Mouse (Mus musculus): ENCODE data around the gene Tmem63c. TPM values are rescaled to one million over a fixed set of nuclear protein-coding genes. Genes with fewer than 3 reads are reported as not detected.
A peak's percentile ranks its signal among the peaks of the same experiment; 100 is the strongest.

The Tmem63c gene
- polyA plus RNA-seq, 1 experiment, result not detected

GRCm38 (mm10) chr12:86999283-86999820, 21.8 kb upstream of the Tmem63c start:
- Histone ChIP-seq H3K4me1 (ENCODE audit: control insufficient read depth, insufficient read depth, low read length) (no peaks in the 10 kb centered on the region), H3K4me3 (ENCODE audit: insufficient read depth, low read length) (no peak overlapping the region), H3K27ac (ENCODE audit: insufficient read depth, low read depth, low read length) (no peak overlapping the region)
- TF ChIP-seq POLR2A (IDR thresholded peaks at IDR 0.05; ENCODE audit: borderline replicate concordance, low read depth, low read length) (no peak), CTCF (IDR thresholded peaks at IDR 0.05; ENCODE audit: low read depth, low read length) (no peak)

- TF ChIP-seq CTCF (IDR thresholded peaks at IDR 0.05; ENCODE audit: low read depth, low read length), result no peak
- TF ChIP-seq POLR2A (IDR thresholded peaks at IDR 0.05; ENCODE audit: borderline replicate concordance, low read depth, low read length), result no peak
- no peak overlapping the region for H3K4me3 ChIP-seq (ENCODE audit: insufficient read depth, low read length)
- H3K4me1 ChIP-seq (ENCODE audit: control insufficient read depth, insufficient read depth, low read length), result no peaks in the 10 kb centered on the region
- H3K27ac ChIP-seq (ENCODE audit: insufficient read depth, low read depth, low read length), result no peak overlapping the region
Observed at GRCm38 (mm10) chr12:87000151-87000839, 20.8 kb upstream of the Tmem63c start.

DNA sequence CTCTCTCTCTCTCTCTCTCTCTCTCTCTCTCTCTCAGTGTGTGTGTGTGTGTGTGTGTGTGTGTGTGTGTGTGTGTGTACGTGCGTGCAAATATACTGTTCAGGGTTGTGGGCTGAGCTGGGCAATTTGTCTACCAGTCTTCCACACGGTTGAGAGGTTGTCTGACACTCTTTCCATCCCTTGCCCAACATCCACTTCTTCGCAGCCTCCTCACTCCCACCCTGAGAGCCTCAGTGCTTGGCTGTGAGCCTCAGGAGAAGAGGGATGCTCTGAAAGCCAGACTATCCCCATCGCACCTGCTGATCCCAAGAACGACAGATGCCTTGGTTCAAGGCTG, 20.3 kb upstream of the Tmem63c start:
- Histone ChIP-seq H3K27ac (ENCODE audit: insufficient read depth, low read depth, low read length) (no peak overlapping the region), H3K4me1 (ENCODE audit: control insufficient read depth, insufficient read depth, low read length) (no peaks in the 10 kb centered on the region), H3K4me3 (ENCODE audit: insufficient read depth, low read length) (no peak overlapping the region)
- TF ChIP-seq CTCF (IDR thresholded peaks at IDR 0.05; ENCODE audit: low read depth, low read length) (peak; percentile 5; the same call in 1 of the 2 replicates), POLR2A (IDR thresholded peaks at IDR 0.05; ENCODE audit: borderline replicate concordance, low read depth, low read length) (no peak)

DNA sequence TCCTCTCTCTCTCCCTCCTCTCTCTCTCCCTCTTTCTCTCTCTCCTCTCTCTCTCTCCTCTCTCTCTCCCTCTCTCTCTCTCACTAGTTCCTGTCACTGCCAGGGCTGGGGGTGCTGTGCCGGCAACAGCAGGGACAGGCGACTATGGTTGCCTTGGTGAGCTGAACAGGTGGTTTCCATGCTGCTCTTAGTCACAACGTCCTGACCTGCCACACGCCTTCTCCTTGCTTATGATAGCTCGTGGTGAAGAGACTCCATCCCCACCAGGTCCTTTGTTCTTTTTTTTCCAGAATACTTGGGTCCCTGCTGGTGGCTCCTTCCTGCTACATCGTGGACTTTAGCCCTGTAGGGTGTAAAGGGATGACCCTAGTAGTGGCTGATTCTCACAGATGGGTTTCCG, 18.9 kb upstream of the Tmem63c start:
- Histone ChIP-seq H3K27ac (ENCODE audit: insufficient read depth, low read depth, low read length) (no peak overlapping the region), H3K4me3 (ENCODE audit: insufficient read depth, low read length) (no peak overlapping the region), H3K4me1 (ENCODE audit: control insufficient read depth, insufficient read depth, low read length) (no peaks in the 10 kb centered on the region)
- TF ChIP-seq CTCF (IDR thresholded peaks at IDR 0.05; ENCODE audit: low read depth, low read length) (no peak), POLR2A (IDR thresholded peaks at IDR 0.05; ENCODE audit: borderline replicate concordance, low read depth, low read length) (no peak)

DNA sequence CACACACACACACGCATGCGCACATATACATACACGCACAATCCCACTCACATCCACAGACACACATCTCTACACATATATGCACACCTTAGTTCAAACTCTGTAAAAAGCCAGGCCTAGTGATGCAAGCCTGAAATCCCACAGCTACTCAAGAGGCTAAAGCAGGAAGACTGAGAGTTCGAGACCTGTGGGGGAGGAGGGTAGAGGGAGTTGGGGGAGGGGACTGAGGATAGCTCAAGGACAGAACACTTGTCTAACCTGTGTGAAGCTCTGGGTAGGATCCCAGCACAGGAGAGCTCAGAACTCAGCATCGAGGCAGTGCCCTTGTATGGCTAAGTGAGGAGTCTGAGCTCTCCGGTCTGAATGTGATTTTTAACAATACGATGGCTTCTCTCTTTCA, 18.3 kb upstream of the Tmem63c start:
- H3K27ac ChIP-seq (ENCODE audit: insufficient read depth, low read depth, low read length), result no peak overlapping the region
- no peak overlapping the region for H3K4me3 ChIP-seq (ENCODE audit: insufficient read depth, low read length)
- TF ChIP-seq CTCF (IDR thresholded peaks at IDR 0.05; ENCODE audit: low read depth, low read length) (no peak), POLR2A (IDR thresholded peaks at IDR 0.05; ENCODE audit: borderline replicate concordance, low read depth, low read length) (no peak)
- H3K4me1 ChIP-seq (ENCODE audit: control insufficient read depth, insufficient read depth, low read length), result no peaks in the 10 kb centered on the region

- no peak overlapping the region for H3K27ac ChIP-seq (ENCODE audit: insufficient read depth, low read depth, low read length)
- no peaks in the 10 kb centered on the region for H3K4me1 ChIP-seq (ENCODE audit: control insufficient read depth, insufficient read depth, low read length)
- H3K4me3 ChIP-seq (ENCODE audit: insufficient read depth, low read length), result no peak overlapping the region
- TF ChIP-seq POLR2A (IDR thresholded peaks at IDR 0.05; ENCODE audit: borderline replicate concordance, low read depth, low read length) (no peak), CTCF (IDR thresholded peaks at IDR 0.05; ENCODE audit: low read depth, low read length) (no peak)
Observed at GRCm38 (mm10) chr12:87003606-87004005, 17.5 kb upstream of the Tmem63c start.

GRCm38 (mm10) chr12:87004596-87004995, 16.5 kb upstream of the Tmem63c start:
- Histone ChIP-seq H3K4me1 (ENCODE audit: control insufficient read depth, insufficient read depth, low read length) (no peaks in the 10 kb centered on the region), H3K4me3 (ENCODE audit: insufficient read depth, low read length) (no peak overlapping the region), H3K27ac (ENCODE audit: insufficient read depth, low read depth, low read length) (no peak overlapping the region)
- TF ChIP-seq CTCF (IDR thresholded peaks at IDR 0.05; ENCODE audit: low read depth, low read length) (no peak), POLR2A (IDR thresholded peaks at IDR 0.05; ENCODE audit: borderline replicate concordance, low read depth, low read length) (no peak)

DNA sequence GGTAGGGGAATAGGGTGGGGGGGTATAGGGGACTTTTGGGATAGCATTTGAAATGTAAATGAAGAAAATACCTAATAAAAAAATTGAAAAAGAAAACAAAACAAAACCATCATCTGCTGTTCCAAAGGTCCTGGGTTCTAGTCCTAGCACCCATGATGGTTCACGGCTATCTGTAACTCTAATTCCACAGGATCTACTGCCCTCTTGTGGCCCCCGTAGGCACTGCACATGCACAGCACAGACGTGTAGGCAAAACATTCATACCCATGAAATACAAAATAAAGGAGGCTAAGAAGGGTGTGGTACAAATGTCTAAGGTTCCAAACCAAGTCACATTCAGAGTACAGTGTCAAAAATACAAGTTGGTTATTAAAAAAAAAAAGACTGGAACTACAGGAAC, 4.1 kb upstream of the Tmem63c start:
- Histone ChIP-seq H3K4me3 (ENCODE audit: insufficient read depth, low read length) (no peak overlapping the region), H3K4me1 (ENCODE audit: control insufficient read depth, insufficient read depth, low read length) (no peaks in the 10 kb centered on the region), H3K27ac (ENCODE audit: insufficient read depth, low read depth, low read length) (no peak overlapping the region)
- TF ChIP-seq CTCF (IDR thresholded peaks at IDR 0.05; ENCODE audit: low read depth, low read length) (peak; percentile 47; the same call in 1 of the 2 replicates), POLR2A (IDR thresholded peaks at IDR 0.05; ENCODE audit: borderline replicate concordance, low read depth, low read length) (no peak)

DNA sequence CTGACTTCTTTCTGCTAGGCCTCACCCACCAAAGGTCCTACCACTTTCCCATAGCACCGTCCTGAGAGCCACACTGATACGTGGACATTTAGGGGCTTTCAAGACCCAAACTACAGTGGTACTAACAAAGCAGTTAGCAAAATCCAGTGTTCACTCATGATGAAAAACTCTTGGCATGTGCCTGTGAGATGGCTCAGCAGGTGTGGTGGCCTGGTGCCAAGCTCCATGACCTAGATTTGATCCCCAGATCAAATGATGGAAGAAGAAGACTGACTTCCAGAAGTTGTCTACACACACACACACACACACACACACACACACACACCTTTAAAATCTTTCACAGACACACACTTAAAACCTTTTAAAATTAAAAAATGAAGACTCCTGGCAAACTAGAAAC, 2.4 kb upstream of the Tmem63c start:
- no peak for TF ChIP-seq CTCF (IDR thresholded peaks at IDR 0.05; ENCODE audit: low read depth, low read length)
- no peak for TF ChIP-seq POLR2A (IDR thresholded peaks at IDR 0.05; ENCODE audit: borderline replicate concordance, low read depth, low read length)

GRCm38 (mm10) chr12:87022006-87022405, 866 bp downstream of the Tmem63c start:
- Histone ChIP-seq H3K27ac (ENCODE audit: insufficient read depth, low read depth, low read length) (no peak overlapping the region), H3K4me3 (ENCODE audit: insufficient read depth, low read length) (no peak overlapping the region), H3K4me1 (ENCODE audit: control insufficient read depth, insufficient read depth, low read length) (no peaks in the 10 kb centered on the region)
- TF ChIP-seq CTCF (IDR thresholded peaks at IDR 0.05; ENCODE audit: low read depth, low read length), result no peak
- TF ChIP-seq POLR2A (IDR thresholded peaks at IDR 0.05; ENCODE audit: borderline replicate concordance, low read depth, low read length), result no peak

More for the DNA sequence above, 2.4 kb upstream of the Tmem63c start:
- Histone ChIP-seq H3K4me3 (ENCODE audit: insufficient read depth, low read length) (no peak overlapping the region), H3K27ac (ENCODE audit: insufficient read depth, low read depth, low read length) (no peak overlapping the region), H3K4me1 (ENCODE audit: control insufficient read depth, insufficient read depth, low read length) (no peaks in the 10 kb centered on the region)

Data from bone marrow macrophage, adult 2 months (primary cell).